Mouse (Mus musculus): ENCODE data around the gene Chrna3.

GRCm38 (mm10) chr9:55038948-55039347 lies 12.6 kb upstream of the Chrna3 start:
- TF ChIP-seq CTCF (IDR thresholded peaks at IDR 0.05; ENCODE audit: extremely low read depth, insufficient read depth, insufficient read length, insufficient replicate concordance) (no peak), POLR2A (IDR thresholded peaks at IDR 0.05; ENCODE audit: low read depth, low read length) (no peak)
